Mouse (Mus musculus): ENCODE measurements around the gene Gm49630. TPM values are rescaled to one million over a fixed set of nuclear protein-coding genes. Genes with fewer than 3 reads are reported as not detected.
"Not testable (repeated sequence)": the region's sequence is repeated elsewhere in the genome, so short reads cannot be mapped to it uniquely, and the experiment has no call there.

Gm49630 gene
- total RNA-seq, 2 experiments from 2014 or later: not detected

GRCm38 (mm10) chr17:7376951-7377700 is 5.3 kb upstream of the Gm49630 start:
- DNase-seq (ENCODE audit: extremely low spot score in 1 of 2, low spot score in 2 of 2); intact Hi-C loops (cut with DNase I): not testable (repeated sequence)

GRCm38 (mm10) chr17:7369401-7369800 is 2.4 kb downstream of the Gm49630 start:
- DNase-seq (ENCODE audit: extremely low spot score in 1 of 2, low spot score in 2 of 2): not testable (repeated sequence)

GRCm38 (mm10) chr17:7366676-7367374 is 5.0 kb downstream of the Gm49630 start:
- intact Hi-C loops (cut with DNase I); DNase-seq (ENCODE audit: extremely low spot score in 1 of 2, low spot score in 2 of 2): not testable (repeated sequence)

More at GRCm38 (mm10) chr17:7369401-7369800, 2.4 kb downstream of the Gm49630 start:
- intact Hi-C loops (cut with DNase I): not testable (repeated sequence)

GRCm38 (mm10) chr17:7366265-7366664 is 5.5 kb downstream of the Gm49630 start:
- DNase-seq (ENCODE audit: extremely low spot score in 1 of 2, low spot score in 2 of 2); intact Hi-C loops (cut with DNase I): not testable (repeated sequence)

- intact Hi-C loops (cut with DNase I); DNase-seq (ENCODE audit: extremely low spot score in 1 of 2, low spot score in 2 of 2): not testable (repeated sequence)
Measured at GRCm38 (mm10) chr17:7365615-7366014, 6.2 kb downstream of the Gm49630 start.

- peak; percentile 28 to 40 for DNase-seq (ENCODE audit: extremely low spot score in 1 of 2, low spot score in 2 of 2)
- intact Hi-C loops (cut with DNase I): not testable (repeated sequence)
Measured at GRCm38 (mm10) chr17:7360749-7361465, 10.9 kb downstream of the Gm49630 start.

GRCm38 (mm10) chr17:7359806-7360205 is 12.0 kb downstream of the Gm49630 start:
- intact Hi-C loops (cut with DNase I): not testable (repeated sequence)

GRCm38 (mm10) chr17:7352596-7352995 is 19.2 kb downstream of the Gm49630 start, which contains the start of gene Ttll2:
TSS of gene Ttll2 (minus strand) at chr17:7352696.
- DNase-seq (ENCODE audit: extremely low spot score in 1 of 2, low spot score in 2 of 2); intact Hi-C loops (cut with DNase I): not testable (repeated sequence)

More at GRCm38 (mm10) chr17:7359806-7360205, 12.0 kb downstream of the Gm49630 start:
- peak in 1 of 2 experiments; percentile 23 for DNase-seq (ENCODE audit: extremely low spot score in 1 of 2, low spot score in 2 of 2)

- intact Hi-C loops (cut with DNase I); DNase-seq (ENCODE audit: extremely low spot score in 1 of 2, low spot score in 2 of 2): not testable (repeated sequence)
Measured at GRCm38 (mm10) chr17:7348765-7349164, 23.0 kb downstream of the Gm49630 start.

- DNase-seq (ENCODE audit: extremely low spot score in 1 of 2, low spot score in 2 of 2); intact Hi-C loops (cut with DNase I): not testable (repeated sequence)
Measured at GRCm38 (mm10) chr17:7337381-7337780, 34.4 kb downstream of the Gm49630 start.

- intact Hi-C loops (cut with DNase I); DNase-seq (ENCODE audit: extremely low spot score in 1 of 2, low spot score in 2 of 2): not testable (repeated sequence)
Measured at GRCm38 (mm10) chr17:7332745-7333144, 39.0 kb downstream of the Gm49630 start.

- intact Hi-C loops (cut with DNase I); DNase-seq (ENCODE audit: extremely low spot score in 1 of 2, low spot score in 2 of 2): not testable (repeated sequence)
Measured at GRCm38 (mm10) chr17:7326415-7326814, 45.4 kb downstream of the Gm49630 start.

GRCm38 (mm10) chr17:7324346-7324745 is 47.4 kb downstream of the Gm49630 start, which contains the start of gene Tcp10a:
TSS of gene Tcp10a (plus strand) at chr17:7324646.
- intact Hi-C loops (cut with DNase I): not testable (repeated sequence)

GRCm38 (mm10) chr17:7319789-7320188 is 52.0 kb downstream of the Gm49630 start:
- DNase-seq (ENCODE audit: extremely low spot score in 1 of 2, low spot score in 2 of 2); intact Hi-C loops (cut with DNase I): not testable (repeated sequence)

More at GRCm38 (mm10) chr17:7324346-7324745, 47.4 kb downstream of the Gm49630 start, which contains the start of gene Tcp10a:
- DNase-seq (ENCODE audit: extremely low spot score in 1 of 2, low spot score in 2 of 2): not testable (repeated sequence)

GRCm38 (mm10) chr17:7315693-7316382 is 55.9 kb downstream of the Gm49630 start:
- intact Hi-C loops (cut with DNase I); DNase-seq (ENCODE audit: extremely low spot score in 1 of 2, low spot score in 2 of 2): not testable (repeated sequence)

- intact Hi-C loops (cut with DNase I): not testable (repeated sequence)
- peak in 1 of 2 experiments; percentile 78 for DNase-seq (ENCODE audit: extremely low spot score in 1 of 2, low spot score in 2 of 2)
Measured at GRCm38 (mm10) chr17:7306278-7307196, 65.2 kb downstream of the Gm49630 start.
